Mouse (Mus musculus) telencephalon, adult 2 months (tissue): Measurements from ENCODE around the gene Pygb.

Experiments used
- DNase-seq: peaks from one replicate; pipeline ENCODE4 v3.0.0-alpha.2; 2011; ENCODE audit warnings: low read depth, low spot score

The Pygb gene

DNA sequence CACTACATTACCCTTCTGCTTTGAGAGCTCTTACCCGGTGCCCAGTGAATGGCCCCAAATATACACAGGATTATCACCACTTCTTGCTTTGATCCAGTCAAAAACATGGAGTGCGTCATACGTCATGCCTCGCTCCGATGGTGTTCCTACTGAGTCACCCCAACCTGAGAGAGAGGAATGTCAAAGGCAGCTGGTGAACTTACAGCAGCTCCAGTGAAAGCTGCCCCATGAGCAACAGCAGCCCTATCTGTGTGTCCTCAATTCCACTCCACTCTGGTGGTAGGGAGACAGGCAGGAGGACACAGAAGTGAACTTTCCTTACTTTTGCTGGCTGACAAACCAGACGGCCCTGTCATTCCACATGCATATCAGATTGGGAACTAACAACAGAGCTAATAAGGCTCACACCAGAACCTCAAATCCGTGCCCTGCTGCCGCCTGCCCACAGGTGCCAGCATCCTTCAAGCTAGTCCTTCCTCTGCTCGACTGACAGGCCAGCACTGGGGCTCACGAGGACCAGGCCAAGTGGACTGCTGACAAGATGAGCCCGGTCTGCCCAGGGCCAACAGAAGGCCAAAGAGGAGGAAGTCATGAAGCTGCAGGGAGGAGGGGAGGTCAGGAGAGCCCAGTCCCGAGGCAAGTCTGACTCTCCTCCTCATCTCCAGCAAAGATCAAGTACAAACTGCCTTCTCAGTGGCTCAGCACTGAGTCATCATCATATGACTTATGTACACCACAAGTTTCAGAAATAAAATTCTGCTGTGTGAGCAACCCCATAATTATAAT lies 53.3 kb downstream of the Pygb start:
- peak; percentile 61 for DNase-seq

DNA sequence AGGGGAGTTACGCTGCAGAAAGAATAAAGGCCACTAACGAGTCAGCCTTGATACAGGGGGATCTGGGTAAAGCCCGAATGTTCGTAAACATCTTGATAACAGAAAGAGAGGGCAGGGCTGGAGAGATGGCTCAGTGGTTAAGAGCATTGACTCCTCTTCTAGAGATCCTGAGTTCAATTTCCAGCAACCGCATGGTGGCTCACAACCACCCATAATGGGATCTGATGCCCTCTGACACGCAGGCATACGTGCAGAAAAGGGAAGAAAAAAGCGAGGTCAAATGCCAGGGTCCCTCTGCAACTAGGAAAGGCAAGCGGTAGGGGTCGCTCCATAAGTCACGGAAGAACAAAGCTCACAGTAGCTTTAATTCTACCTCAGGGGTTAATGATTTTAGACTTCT lies 54.6 kb downstream of the Pygb start:
- DNase-seq = no peak

DNA sequence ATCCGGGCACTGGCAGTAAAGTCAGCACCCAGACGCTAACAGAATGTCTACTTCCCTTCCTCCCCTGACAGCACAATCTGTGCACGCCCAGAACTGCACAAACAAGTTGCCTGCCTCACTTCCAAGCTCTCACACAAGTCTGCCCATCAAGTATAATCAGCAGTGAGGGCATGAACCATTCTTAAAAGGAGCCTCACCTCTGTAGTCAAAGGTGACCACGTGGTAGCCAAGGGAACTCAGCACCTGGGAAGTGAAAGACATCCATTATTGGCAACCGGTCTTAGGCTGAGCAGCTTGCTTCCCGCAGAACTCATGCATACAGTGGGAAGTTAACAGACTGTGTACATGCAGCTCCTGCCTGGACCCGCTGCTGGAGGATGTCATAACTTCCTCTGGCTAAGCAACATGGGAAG lies 55.5 kb downstream of the Pygb start:
- peak; percentile 53 for DNase-seq

DNA sequence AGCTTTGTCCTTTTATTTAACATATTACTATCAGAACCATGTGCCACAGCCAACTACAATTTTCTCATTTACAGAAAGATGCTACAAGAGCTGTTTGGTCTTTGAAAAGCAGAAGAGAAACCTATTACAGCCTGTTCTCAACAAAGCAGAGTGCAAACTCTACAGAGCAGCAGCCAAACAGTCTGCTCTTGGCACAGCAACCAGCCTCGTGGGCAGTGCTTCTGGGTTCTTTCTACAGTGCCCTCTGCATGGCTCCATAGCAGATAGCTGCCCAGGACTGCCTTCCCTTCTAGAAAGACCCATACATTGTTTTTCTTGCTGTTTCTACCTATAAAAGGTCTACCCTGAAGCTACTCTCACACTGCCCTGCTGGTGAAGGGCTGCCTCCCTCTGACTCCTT lies 58.3 kb downstream of the Pygb start:
- peak; percentile 75 for DNase-seq

DNA sequence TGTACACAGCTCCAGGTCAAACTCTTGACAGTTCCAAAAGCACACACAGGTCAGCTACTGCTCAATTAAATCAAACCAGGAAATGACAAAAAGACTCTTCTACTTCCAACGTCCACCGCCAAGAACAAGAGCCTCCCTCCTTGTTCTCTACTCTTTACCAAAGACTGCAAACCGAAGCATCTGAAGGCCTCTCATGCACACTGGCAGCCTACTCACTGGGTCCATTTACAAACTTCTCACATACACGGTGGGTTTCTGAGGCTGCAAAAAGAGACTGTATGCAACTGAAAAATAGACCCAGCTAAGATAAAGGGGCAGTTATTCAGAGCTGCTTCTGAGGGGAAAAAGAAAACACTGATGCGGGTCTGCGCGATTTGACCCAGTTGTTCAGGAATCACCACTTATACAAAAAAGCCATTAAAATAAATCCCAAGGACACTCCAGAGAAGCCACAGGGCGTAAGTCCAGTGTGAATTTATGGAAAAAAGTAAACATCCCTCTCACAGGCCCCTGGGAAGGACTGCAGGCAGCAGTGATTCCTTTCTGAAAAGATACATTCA lies 61.0 kb downstream of the Pygb start:
- no peak for DNase-seq

DNA sequence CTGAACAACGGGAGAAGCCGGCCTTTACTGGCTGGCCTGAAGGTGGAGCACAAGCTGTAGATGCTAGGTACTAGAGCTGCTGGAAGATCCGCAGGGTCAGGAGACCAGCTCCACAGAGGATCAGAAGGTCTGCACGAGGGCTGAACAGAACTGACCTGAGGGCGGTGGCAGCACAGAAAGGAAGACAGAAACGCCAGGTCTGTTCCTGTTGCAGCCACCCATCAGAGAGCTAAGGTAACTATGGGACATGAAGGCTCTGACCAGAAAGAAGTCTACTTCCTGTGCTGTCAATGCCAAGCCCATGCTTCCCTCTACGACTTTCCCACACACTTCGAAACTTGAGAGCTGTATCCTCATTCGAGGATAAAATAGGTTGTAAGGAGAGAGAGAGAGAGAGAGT lies 64.7 kb downstream of the Pygb start:
- no peak for DNase-seq

DNA sequence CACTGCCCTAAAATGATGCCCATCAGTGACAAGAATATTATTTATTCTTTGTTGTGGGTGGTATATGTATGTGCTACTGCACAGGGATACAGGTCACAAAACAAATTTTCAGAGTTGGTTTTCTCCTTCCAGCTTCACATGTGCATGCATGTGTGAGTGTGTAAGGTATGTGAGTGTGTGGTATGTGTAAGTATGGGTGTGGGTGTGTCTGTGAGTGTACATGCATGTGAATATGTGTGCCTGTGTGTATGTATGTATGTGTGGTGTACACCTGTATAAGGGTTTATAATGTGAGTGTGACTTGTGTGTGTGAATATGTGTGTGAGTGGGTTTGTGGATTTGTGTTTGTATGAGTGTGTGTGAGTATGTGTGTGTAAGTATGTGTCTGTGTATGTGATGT lies 68.7 kb downstream of the Pygb start:
- no peak for DNase-seq

DNA sequence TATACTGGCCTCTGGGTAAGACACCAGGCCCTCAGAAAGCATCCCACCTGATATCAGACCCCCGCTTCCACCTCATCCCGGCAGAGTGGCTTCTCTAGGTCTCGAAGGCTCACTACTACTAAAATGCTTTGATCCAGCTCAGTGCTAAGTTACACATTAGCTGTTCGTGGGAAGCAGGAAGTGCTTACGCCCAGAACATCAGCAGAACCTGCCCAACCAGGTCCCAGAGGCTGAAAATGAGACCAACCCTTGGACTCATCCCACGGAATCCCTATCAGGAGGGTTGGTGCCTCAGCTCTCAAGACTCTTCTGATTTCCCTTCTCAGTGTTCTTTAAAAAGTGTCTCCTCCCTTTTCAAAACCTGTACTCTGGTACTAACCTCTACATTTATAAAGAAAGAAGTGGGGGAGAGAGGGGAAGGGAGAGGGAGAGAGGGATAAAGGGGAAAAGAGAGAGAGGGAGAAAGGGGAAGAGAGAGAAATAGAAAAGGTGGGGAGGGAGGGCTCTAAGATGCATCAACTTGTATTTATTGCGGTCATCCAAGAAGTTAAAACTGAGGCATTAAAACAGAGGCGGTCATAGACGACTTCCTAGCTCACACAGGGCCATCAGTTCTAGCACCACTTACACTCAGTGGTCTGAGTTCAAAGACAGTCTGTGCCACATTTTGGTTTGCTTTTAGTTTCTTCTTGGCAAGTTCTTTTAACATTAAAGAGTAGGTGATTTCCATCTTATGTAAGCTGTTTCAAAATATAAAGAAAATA lies 72.4 kb downstream of the Pygb start:
- DNase-seq = no peak

DNA sequence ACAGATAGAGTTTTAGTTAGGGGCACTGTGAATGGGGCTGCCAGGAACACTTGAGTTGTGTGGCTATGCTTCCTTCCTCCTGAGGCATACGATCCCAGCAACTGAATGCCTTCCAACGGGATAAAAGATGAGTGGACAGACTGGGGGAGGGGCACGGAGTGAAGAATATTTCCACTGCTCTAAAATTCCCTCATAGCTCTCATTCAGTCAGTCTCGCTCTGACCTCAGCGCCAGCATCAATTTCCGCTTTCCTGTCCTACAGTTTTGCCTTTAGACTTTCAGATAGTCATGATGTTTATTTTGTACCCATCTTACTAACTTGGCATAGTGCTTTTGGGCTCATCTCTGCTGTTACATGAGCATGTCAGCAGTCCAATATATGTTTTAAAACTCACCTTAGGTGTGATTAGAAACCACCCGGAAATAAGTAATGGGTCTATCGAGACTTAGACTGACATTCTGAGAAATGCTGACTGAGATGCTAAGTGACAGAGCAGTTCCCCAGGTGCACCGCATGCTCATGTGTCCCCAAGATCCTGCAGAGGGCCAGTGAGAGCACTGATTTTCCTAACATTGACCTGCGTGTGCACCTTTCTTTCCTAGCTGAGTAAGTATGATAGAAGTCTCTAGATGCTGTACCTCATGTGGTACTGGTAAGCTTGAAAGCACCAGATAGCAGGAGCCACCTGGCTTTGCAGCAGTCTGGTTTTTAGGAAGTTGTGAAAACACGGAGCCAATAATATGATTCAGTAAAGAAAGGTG lies 73.4 kb downstream of the Pygb start:
- DNase-seq = no peak

DNA sequence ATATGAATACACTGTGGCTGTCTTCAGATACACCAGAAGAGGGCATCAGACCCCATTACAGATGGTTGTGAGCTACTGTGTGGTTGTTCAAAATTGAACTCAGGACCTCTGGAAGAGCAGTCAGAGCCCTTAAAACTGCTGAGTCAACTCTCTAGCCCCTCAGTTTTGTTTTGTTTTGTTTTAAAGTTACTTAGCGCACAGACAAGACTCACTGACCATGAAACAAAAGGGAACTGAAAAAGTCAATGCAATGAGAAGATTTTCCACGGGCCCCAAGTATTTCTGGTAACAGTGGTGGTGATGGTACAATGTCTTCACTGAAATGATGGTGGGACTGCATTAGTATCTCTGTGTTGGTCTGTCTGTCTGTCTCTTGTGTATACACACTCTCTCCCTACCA lies 74.6 kb downstream of the Pygb start:
- DNase-seq = no peak

DNA sequence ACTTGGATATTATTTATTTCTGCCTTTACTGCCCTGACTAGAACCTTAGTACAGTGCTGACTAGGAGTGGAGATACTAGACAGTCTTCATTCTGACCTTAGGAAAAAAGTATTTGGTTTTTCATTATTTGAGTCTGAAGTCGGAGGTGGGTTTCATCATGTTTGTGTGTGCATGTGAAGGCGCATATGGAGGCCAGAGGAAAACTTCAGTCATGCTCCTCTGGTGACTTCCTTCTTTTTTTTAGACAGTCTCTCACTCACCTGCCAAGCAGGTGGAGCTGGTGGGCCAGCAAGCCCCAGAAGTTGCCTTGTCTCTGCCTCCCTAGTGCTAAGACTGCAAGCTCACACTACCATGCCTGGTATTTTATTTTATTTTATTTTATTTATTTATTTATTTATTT lies 80.5 kb downstream of the Pygb start:
- DNase-seq = no peak

DNA sequence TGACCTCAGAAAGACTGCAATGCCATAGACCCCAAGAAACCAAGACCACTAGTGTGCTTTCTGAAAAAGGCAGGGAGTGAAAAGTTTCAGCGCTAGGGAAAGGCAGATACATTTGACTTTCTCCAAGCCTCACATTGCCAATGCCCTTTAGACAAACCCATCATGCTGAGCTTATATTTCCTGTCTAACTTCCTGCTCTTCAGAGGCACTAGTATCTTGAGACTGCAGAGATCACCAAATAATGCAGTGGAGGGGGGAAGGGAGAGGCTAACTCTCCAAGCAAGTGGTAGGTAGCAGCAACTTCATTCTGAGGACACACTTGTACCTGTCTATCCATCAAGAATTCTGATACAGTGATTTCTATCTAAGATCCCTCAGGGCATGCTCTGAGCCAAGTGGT lies 82.9 kb downstream of the Pygb start:
- no peak for DNase-seq

DNA sequence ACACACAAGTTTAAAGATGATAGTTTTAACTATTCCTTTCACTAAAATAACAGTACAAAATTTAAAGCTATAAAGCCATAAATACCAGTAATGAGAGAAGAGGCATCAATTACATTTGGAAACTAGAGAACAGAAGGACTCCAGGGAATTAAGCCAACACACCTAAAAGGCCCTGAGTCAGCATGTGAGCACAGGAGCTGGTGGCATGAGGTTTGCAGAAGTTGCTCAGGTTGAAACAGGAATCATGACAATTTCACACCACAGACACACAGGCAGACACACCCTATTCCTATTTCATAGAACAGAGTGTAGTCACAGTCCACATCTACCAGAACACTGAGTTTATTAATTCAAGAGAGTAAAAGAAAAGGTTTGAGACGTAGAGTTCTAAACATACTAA lies 88.0 kb downstream of the Pygb start:
- DNase-seq = no peak

DNA sequence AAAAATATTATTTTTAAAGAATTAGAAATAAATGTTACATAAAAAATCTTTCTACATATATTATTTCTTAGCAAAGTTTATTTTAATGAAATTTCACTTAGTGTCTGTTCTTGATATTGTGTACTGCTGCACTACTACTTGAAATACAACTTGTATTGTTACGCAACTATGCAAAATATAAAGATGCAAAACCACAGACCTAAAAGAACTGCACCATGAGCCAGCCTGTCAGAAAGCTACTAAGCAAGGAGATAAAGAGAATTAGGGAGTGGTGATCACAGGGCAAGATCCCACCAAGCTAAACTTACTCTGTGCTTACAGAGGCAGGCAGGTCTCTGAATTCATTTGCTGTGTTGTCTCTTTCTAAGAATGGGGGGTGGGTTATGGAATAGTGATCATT lies 88.7 kb downstream of the Pygb start:
- DNase-seq = no peak

DNA sequence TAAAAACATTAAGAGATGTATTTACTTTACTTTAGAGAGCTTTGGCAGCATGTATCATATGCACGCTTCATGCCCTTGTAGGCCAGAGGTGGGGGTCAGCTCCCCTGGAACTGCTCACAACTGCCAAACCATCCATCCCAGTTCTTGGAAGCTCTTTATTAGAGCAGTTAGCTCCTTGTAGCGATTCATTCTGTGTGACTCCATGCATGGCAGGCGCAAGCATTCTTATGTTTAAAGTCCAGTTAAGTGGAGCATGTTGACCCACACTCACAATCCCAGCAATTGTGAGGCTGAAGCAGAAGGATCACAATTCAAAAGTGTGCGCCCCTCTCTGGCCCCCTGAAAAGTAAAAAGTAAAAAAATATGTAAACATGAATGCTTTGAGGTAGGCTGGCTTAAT lies 91.0 kb downstream of the Pygb start:
- DNase-seq = no peak
